Mouse (Mus musculus): ENCODE data around the gene Nek2. TPM values are rescaled to one million over a fixed set of nuclear protein-coding genes. Genes with fewer than 3 reads are reported as not detected.

The Nek2 gene
- total and polyA plus RNA-seq, 2 experiments from 2014 or later = 2.5 to 2.6 TPM

- Histone ChIP-seq H3K4me2 (ENCODE audit: low read depth, low read length, poor library complexity, severe bottlenecking) (no peak overlapping the region), H3K4me3 (ENCODE audit: low read depth, low read length) (no peak overlapping the region), H3K4me1 (ENCODE audit: insufficient read depth, low read length) (no peaks in the 10 kb centered on the region), H3K27ac (ENCODE audit: low read depth, low read length) (no peak overlapping the region), H3K36me3 (ENCODE audit: insufficient read depth, low read length) (no peaks in the 10 kb centered on the region), H3K27me3 (ENCODE audit: insufficient read depth, low read length) (no peaks in the 10 kb centered on the region), H3K9me3 (ENCODE audit: low read length) (no peaks in the 10 kb centered on the region), H3K9ac (replicated peaks; ENCODE audit: low read length, poor library complexity, severe bottlenecking) (no peak overlapping the region)
- TF ChIP-seq CTCF (IDR thresholded peaks at IDR 0.05) = no peak
- DNase-seq (ENCODE audit: low spot score) (no peak), ATAC-seq (ENCODE audit: low FRiP score) (no peak)
- whole genome bisulfite sequencing = 74% methylated on average over 6 of the region's 6 CpGs
Measured at GRCm38 (mm10) chr1:191786255-191786654, 35.0 kb upstream of the Nek2 start.

- WGBS = 40% methylated on average over 4 of the region's 4 CpGs
- Histone ChIP-seq H3K4me3 (ENCODE audit: low read depth, low read length) (no peak overlapping the region), H3K9ac (replicated peaks; ENCODE audit: low read length, poor library complexity, severe bottlenecking) (no peak overlapping the region), H3K4me1 (ENCODE audit: insufficient read depth, low read length) (no peaks in the 10 kb centered on the region), H3K4me2 (ENCODE audit: low read depth, low read length, poor library complexity, severe bottlenecking) (no peak overlapping the region), H3K9me3 (ENCODE audit: low read length) (no peaks in the 10 kb centered on the region), H3K27ac (ENCODE audit: low read depth, low read length) (no peak overlapping the region), H3K27me3 (ENCODE audit: insufficient read depth, low read length) (no peaks in the 10 kb centered on the region), H3K36me3 (ENCODE audit: insufficient read depth, low read length) (no peaks in the 10 kb centered on the region)
- ATAC-seq (ENCODE audit: low FRiP score) (no peak), DNase-seq (ENCODE audit: low spot score) (no peak)
- no peak for TF ChIP-seq CTCF (IDR thresholded peaks at IDR 0.05)
Measured at GRCm38 (mm10) chr1:191787379-191787778, 33.9 kb upstream of the Nek2 start.

- DNase-seq (ENCODE audit: low spot score) (peak; percentile 13), ATAC-seq (ENCODE audit: low FRiP score) (no peak)
- WGBS = 79% methylated on average over 8 of the region's 8 CpGs
- no peaks in the 10 kb centered on the region for H3K4me1 ChIP-seq (ENCODE audit: insufficient read depth, low read length)
- no peak overlapping the region for H3K4me2 ChIP-seq (ENCODE audit: low read depth, low read length, poor library complexity, severe bottlenecking)
- H3K27me3 ChIP-seq (ENCODE audit: insufficient read depth, low read length) = no peaks in the 10 kb centered on the region
- no peaks in the 10 kb centered on the region for H3K36me3 ChIP-seq (ENCODE audit: insufficient read depth, low read length)
- H3K9me3 ChIP-seq (ENCODE audit: low read length) = no peaks in the 10 kb centered on the region
- H3K9ac ChIP-seq (replicated peaks; ENCODE audit: low read length, poor library complexity, severe bottlenecking) = no peak overlapping the region
- TF ChIP-seq CTCF (IDR thresholded peaks at IDR 0.05) = no peak
- H3K4me3 ChIP-seq (ENCODE audit: low read depth, low read length) = no peak overlapping the region
- H3K27ac ChIP-seq (ENCODE audit: low read depth, low read length) = no peak overlapping the region
Measured at GRCm38 (mm10) chr1:191792991-191793390, 28.3 kb upstream of the Nek2 start.

- no peak overlapping the region for H3K9ac ChIP-seq (replicated peaks; ENCODE audit: low read length, poor library complexity, severe bottlenecking)
- no peaks in the 10 kb centered on the region for H3K36me3 ChIP-seq (ENCODE audit: insufficient read depth, low read length)
- no peak for DNase-seq (ENCODE audit: low spot score)
- no peak for ATAC-seq (ENCODE audit: low FRiP score)
- no peaks in the 10 kb centered on the region for H3K27me3 ChIP-seq (ENCODE audit: insufficient read depth, low read length)
- no peak overlapping the region for H3K27ac ChIP-seq (ENCODE audit: low read depth, low read length)
- H3K9me3 ChIP-seq (ENCODE audit: low read length) = no peaks in the 10 kb centered on the region
- H3K4me3 ChIP-seq (ENCODE audit: low read depth, low read length) = no peak overlapping the region
- 83% methylated on average over 7 of the region's 7 CpGs for WGBS
- no peak for TF ChIP-seq CTCF (IDR thresholded peaks at IDR 0.05)
- H3K4me1 ChIP-seq (ENCODE audit: insufficient read depth, low read length) = no peaks in the 10 kb centered on the region
- no peak overlapping the region for H3K4me2 ChIP-seq (ENCODE audit: low read depth, low read length, poor library complexity, severe bottlenecking)
Measured at GRCm38 (mm10) chr1:191793888-191794532, 27.2 kb upstream of the Nek2 start.

GRCm38 (mm10) chr1:191796238-191796896 is 24.9 kb upstream of the Nek2 start:
- Histone ChIP-seq H3K9ac (replicated peaks; ENCODE audit: low read length, poor library complexity, severe bottlenecking) (no peak overlapping the region), H3K36me3 (ENCODE audit: insufficient read depth, low read length) (no peaks in the 10 kb centered on the region), H3K9me3 (ENCODE audit: low read length) (no peaks in the 10 kb centered on the region), H3K4me1 (ENCODE audit: insufficient read depth, low read length) (no peaks in the 10 kb centered on the region), H3K4me3 (ENCODE audit: low read depth, low read length) (no peak overlapping the region), H3K4me2 (ENCODE audit: low read depth, low read length, poor library complexity, severe bottlenecking) (no peak overlapping the region), H3K27me3 (ENCODE audit: insufficient read depth, low read length) (no peaks in the 10 kb centered on the region), H3K27ac (ENCODE audit: low read depth, low read length) (no peak overlapping the region)
- no peak for ATAC-seq (ENCODE audit: low FRiP score)
- DNase-seq (ENCODE audit: low spot score) = no peak
- TF ChIP-seq CTCF (IDR thresholded peaks at IDR 0.05) = no peak
- 82% methylated on average over 4 of the region's 4 CpGs for WGBS

GRCm38 (mm10) chr1:191802093-191802819 is 19.0 kb upstream of the Nek2 start:
- H3K9me3 ChIP-seq (ENCODE audit: low read length) = no peaks in the 10 kb centered on the region
- ATAC-seq (ENCODE audit: low FRiP score) (no peak), DNase-seq (ENCODE audit: low spot score) (no peak)
- no peak overlapping the region for H3K27ac ChIP-seq (ENCODE audit: low read depth, low read length)
- 66% methylated on average over 9 of the region's 9 CpGs for WGBS
- no peak for TF ChIP-seq CTCF (IDR thresholded peaks at IDR 0.05)
- H3K4me1 ChIP-seq (ENCODE audit: insufficient read depth, low read length) = no peaks in the 10 kb centered on the region
- no peak overlapping the region for H3K4me3 ChIP-seq (ENCODE audit: low read depth, low read length)
- H3K9ac ChIP-seq (replicated peaks; ENCODE audit: low read length, poor library complexity, severe bottlenecking) = no peak overlapping the region
- H3K36me3 ChIP-seq (ENCODE audit: insufficient read depth, low read length) = no peaks in the 10 kb centered on the region
- no peaks in the 10 kb centered on the region for H3K27me3 ChIP-seq (ENCODE audit: insufficient read depth, low read length)
- no peak overlapping the region for H3K4me2 ChIP-seq (ENCODE audit: low read depth, low read length, poor library complexity, severe bottlenecking)
